Mouse (Mus musculus) heart, postnatal 0 days (tissue): ENCODE measurements at regions not wholly inside any gene's neighbourhood (a gene's known extent, or its start where the extent isn't known, plus 50 kb on each side); places are given as distances from the start of the nearest gene placed in this dataset.
A peak's percentile ranks its signal among the peaks of the same experiment; 100 is the strongest.

ENCODE experiments used
- ATAC-seq: fragments of 200-750 bp; cut with Nextera tagmentation; 2 replicates; pipeline ENCODE4 v1.8.0; 2017; ENCODE audit warnings: low read depth, moderate number of reproducible peaks, moderate library complexity; ENCODE audit not compliant: insufficient read depth
- DNase-seq: peaks from one replicate; pipeline ENCODE4 v3.0.0-alpha.2; 2016; ENCODE audit warnings: low spot score
- H3K27ac ChIP-seq: fragments of 300-500 bp; sonication (generic); 2 replicates; pipeline ENCODE4 v1.5.1; 2014; ENCODE audit warnings: low read depth, mild to moderate bottlenecking
- H3K27me3 ChIP-seq: fragments of 300-500 bp; sonication (generic); 2 replicates; pipeline ENCODE4 v1.6.1; 2014; ENCODE audit warnings: low read length, mixed read lengths; ENCODE audit not compliant: control insufficient read depth, insufficient read depth
- H3K36me3 ChIP-seq: fragments of 300-500 bp; sonication (generic); replicated peaks from 2 replicates; pipeline ENCODE4 v1.6.1; 2014; ENCODE audit warnings: low read length, mixed read lengths; ENCODE audit not compliant: control insufficient read depth, insufficient read depth
- H3K4me1 ChIP-seq: fragments of 300-500 bp; sonication (generic); 2 replicates; pipeline ENCODE4 v1.6.1; 2014; ENCODE audit warnings: antibody characterized with exemption; ENCODE audit not compliant: control insufficient read depth, insufficient read depth
- H3K4me2 ChIP-seq: fragments of 300-500 bp; sonication (generic); 2 replicates; pipeline ENCODE4 v1.6.1; 2014; ENCODE audit warnings: low read depth, mild to moderate bottlenecking, low read length, moderate library complexity
- H3K4me3 ChIP-seq: fragments of 300-500 bp; sonication (generic); 2 replicates; pipeline ENCODE4 v1.5.1; 2014; ENCODE audit warnings: low read depth, low read length
- H3K9ac ChIP-seq: fragments of 300-500 bp; sonication (generic); replicated peaks from 2 replicates; pipeline ENCODE4 v1.6.1; 2014; ENCODE audit warnings: low read depth, low read length, mixed read lengths
- H3K9me3 ChIP-seq: fragments of 300-500 bp; sonication (generic); replicated peaks from 2 replicates; pipeline ENCODE4 v1.6.1; 2016; ENCODE audit warnings: low read length; ENCODE audit not compliant: control insufficient read depth
- CTCF ChIP-seq: IDR thresholded peaks from 2 replicates; pipeline ENCODE4 v1.5.1; 2016; ENCODE audit warnings: antibody characterized with exemption, control low read depth, low read depth
- EP300 ChIP-seq: IDR thresholded peaks from 2 replicates; pipeline ENCODE4 v1.6.1; 2016; ENCODE audit warnings: antibody characterized with exemption, low read depth
- WGBS: fragments of 180-500 bp; shearing (Covaris S2); extraction: QIAGEN DNeasy Blood & Tissue Kit; methylation state at CpG from one replicate; pipeline ENCODE4 v1.1.7; 2014; 5-methylcytosine and 5-hydroxymethylcytosine counted together

DNA sequence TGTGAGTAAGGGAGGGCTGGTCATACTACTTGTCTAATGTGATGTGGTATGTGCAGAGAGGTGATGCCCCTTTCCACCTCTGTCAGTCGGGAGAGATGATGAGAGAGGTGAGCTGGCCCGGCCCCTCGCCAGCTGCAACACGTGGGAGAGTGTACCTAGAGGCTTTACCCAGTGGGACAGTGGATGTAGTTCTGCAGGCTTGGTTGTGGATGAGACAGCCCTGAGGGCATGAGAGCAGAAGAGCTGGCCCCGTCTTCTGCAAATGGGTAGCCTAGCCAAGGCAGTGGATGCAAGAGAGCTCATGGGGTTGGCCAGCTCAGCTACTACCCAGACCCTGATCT is 88.1 kb upstream of the Gnai1 start:
- Histone ChIP-seq H3K9me3 (no peaks in the 10 kb centered on the region), H3K36me3 (no peaks in the 10 kb centered on the region), H3K4me2 (no peak overlapping the region), H3K27ac (no peak overlapping the region), H3K4me3 (no peak overlapping the region), H3K4me1 (no peaks in the 10 kb centered on the region), H3K27me3 (no peaks in the 10 kb centered on the region), H3K9ac (no peak overlapping the region)
- DNase-seq: no peak
- ATAC-seq: no peak
- no peak for TF ChIP-seq EP300
- no peak for TF ChIP-seq CTCF
- WGBS: 65% methylated on average over 5 of the region's 5 CpGs

DNA sequence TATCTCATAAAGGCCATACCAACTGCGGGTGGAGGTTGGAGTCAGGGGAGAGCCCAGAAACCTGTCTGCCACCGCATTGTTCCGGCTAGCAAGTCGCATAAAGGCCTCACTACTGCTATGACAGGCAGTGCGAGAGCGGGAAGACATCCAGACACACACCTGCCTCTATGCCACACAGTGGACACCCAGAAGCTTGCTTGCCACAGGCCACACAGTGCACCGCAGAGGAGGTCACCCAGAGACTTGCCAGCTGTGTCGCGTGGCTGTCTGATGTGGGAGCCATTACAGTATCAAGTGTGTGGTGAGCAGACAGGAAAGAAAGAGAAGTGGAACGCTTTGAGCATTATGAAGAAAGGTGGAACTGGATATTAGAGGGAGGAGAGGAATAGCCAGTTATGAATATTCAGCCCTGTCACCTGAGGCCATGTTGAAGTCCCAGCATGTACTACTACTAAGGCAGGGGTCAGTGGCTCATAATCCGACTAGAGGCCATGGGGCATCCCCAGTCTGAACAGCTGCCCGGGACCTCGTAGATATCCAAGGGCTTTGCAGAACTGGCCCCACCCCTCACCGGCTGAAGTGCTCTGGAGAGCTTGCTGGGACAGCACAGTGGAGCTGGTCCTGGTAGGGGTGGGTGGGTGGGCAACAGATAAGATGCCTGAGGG is 87.6 kb upstream of the Gnai1 start:
- ATAC-seq: no peak
- Histone ChIP-seq H3K9me3 (no peaks in the 10 kb centered on the region), H3K4me1 (no peaks in the 10 kb centered on the region), H3K4me2 (no peak overlapping the region), H3K4me3 (no peak overlapping the region), H3K9ac (no peak overlapping the region), H3K27ac (no peak overlapping the region), H3K27me3 (no peaks in the 10 kb centered on the region), H3K36me3 (no peaks in the 10 kb centered on the region)
- DNase-seq: no peak
- no peak for TF ChIP-seq CTCF
- TF ChIP-seq EP300: no peak
- 73% methylated on average over 14 of the region's 14 CpGs for WGBS

DNA sequence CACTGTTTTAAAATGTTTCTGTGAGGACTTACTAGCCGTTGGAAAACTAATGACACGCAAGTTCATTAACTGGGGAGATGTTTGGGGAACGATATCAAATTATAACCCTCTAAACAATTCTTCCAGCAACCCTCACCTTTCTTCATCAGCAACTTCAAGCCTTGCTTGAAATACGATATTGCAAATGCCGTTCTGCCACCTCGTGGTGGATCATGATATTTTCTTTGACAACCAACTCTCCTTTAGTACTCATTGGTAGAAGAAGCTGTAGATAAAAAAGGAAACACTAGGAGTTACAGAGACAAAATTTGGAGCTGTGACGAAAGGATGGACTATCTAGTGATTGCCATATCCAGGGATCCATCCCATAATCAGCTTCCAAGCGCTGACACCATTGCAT is 85.8 kb upstream of the Gnai1 start:
- Histone ChIP-seq H3K36me3 (no peaks in the 10 kb centered on the region), H3K9ac (no peak overlapping the region), H3K9me3 (no peaks in the 10 kb centered on the region), H3K4me3 (no peak overlapping the region), H3K4me2 (no peak overlapping the region), H3K27me3 (no peaks in the 10 kb centered on the region), H3K27ac (no peak overlapping the region), H3K4me1 (no peaks in the 10 kb centered on the region)
- TF ChIP-seq CTCF (peak; percentile 88), EP300 (no peak)
- DNase-seq (peak; percentile 67), ATAC-seq (0 out of 2 replicates have a peak, but pooled peaks have one; percentile 41)
- 12% methylated on average over 8 of the region's 8 CpGs for WGBS

DNA sequence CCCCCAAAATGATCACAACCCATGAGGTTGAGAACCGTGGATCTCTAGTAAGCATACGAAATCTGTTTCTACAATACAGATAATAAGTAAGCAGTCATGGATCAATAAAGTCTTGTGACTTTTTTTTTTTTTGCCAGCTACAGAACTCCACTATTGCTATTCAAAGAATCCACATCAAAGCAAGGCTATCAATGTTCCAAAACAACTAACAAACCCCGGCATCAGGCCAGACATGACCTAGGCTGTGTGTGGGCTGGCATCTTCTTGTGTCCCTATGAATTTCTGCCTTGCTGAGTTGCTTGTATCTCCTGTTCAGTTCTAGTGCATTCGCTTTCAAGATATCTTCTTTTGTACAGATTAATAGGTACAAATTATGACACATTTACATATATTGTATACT is 79.8 kb upstream of the Gnai1 start:
- DNase-seq (no peak), ATAC-seq (no peak)
- Histone ChIP-seq H3K27me3 (no peaks in the 10 kb centered on the region), H3K4me1 (peaks cover 8% of the 10 kb centered on the region; the same call in 1 of the 2 replicates), H3K27ac (no peak overlapping the region), H3K36me3 (no peaks in the 10 kb centered on the region), H3K9me3 (no peaks in the 10 kb centered on the region), H3K9ac (no peak overlapping the region), H3K4me2 (no peak overlapping the region), H3K4me3 (no peak overlapping the region)
- TF ChIP-seq EP300 (no peak), CTCF (no peak)
- WGBS: 79% methylated on average over 4 of the region's 4 CpGs

DNA sequence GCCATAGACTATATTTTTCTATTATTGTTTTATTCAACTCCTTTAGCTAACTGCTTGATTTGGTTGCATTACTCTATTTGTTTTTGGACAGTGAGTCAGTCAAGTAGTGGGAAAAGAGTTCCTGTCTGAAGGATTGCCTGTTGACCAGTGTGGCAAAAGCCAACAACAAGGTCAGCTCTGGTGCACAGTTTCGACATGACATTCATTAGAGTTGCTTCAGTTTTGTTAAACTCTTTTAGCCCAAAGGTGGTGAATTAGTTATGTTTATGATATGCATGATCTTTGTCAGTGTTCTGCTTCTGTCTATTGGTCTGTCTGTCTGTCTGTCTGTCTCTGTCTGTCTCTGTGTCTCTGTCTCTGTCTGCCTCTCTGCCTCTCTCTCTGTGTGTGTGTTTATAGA is 79.1 kb upstream of the Gnai1 start:
- no peaks in the 10 kb centered on the region for H3K36me3 ChIP-seq
- no peaks in the 10 kb centered on the region for H3K27me3 ChIP-seq
- no peak overlapping the region for H3K4me2 ChIP-seq
- ATAC-seq (no peak), DNase-seq (no peak)
- no peak overlapping the region for H3K9ac ChIP-seq
- TF ChIP-seq CTCF (no peak), EP300 (no peak)
- H3K4me3 ChIP-seq: no peak overlapping the region
- peaks cover 8% of the 10 kb centered on the region; the same call in 1 of the 2 replicates for H3K4me1 ChIP-seq
- H3K27ac ChIP-seq: no peak overlapping the region
- H3K9me3 ChIP-seq: no peaks in the 10 kb centered on the region
- 79% methylated on average over 1 of the region's 1 CpGs for WGBS

DNA sequence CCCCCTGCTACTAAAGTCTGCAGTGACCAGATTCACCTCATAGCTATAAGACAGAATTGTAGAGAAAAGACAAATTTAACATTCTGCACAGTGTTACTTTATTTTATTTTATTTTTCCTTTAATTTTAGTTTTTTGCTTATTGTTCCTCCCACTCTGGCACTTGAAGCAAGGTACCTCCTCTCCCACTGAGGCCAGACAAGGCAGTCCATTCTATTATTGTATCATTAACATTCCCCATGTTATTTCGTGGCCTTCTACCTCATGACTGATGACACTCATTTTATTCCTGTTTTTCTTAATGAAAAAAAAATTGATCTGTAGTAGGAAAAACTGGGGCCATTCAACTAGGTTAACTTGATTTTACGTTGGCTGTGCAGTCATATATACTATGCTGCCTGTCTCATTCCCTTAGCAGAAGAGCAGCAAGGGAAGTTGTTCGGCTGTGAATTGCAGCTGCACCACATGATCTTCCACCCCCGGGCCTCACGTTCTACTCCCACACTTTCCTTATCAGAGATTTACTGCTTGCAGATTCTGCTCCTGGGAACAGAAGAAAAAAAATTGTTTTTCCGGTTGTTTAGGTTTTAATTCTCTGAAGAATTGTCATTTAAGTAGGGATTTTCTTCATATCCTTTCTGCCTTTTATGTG is 76.1 kb upstream of the Gnai1 start:
- ATAC-seq (no peak), DNase-seq (no peak)
- H3K36me3 ChIP-seq: no peaks in the 10 kb centered on the region
- H3K4me3 ChIP-seq: no peak overlapping the region
- no peak for TF ChIP-seq EP300
- 23% methylated on average over 6 of the region's 6 CpGs for WGBS
- no peaks in the 10 kb centered on the region for H3K27me3 ChIP-seq
- H3K9ac ChIP-seq: no peak overlapping the region
- no peak overlapping the region for H3K4me2 ChIP-seq
- H3K9me3 ChIP-seq: no peaks in the 10 kb centered on the region
- H3K27ac ChIP-seq: no peak overlapping the region
- peaks cover 8% of the 10 kb centered on the region; the same call in 1 of the 2 replicates for H3K4me1 ChIP-seq
